Mouse (Mus musculus) midbrain, embryonic 12.5 days (tissue): ENCODE measurements around the gene Slc38a1. TPM values are rescaled to one million over a fixed set of nuclear protein-coding genes. Genes with fewer than 3 reads are reported as not detected.
A peak's percentile ranks its signal among the peaks of the same experiment; 100 is the strongest.

Experiments
- ATAC-seq: fragments of 200-750 bp; cut with Nextera tagmentation; 2 replicates; pipeline ENCODE4 v1.8.0; 2017; ENCODE audit warnings: low read depth, moderate TSS enrichment, moderate library complexity; ENCODE audit not compliant: low FRiP score
- H3K27ac ChIP-seq: fragments of 300-500 bp; sonication (generic); replicated peaks from 2 replicates; pipeline ENCODE4 v1.5.1; 2016; ENCODE audit warnings: mild to moderate bottlenecking
- H3K27me3 ChIP-seq: fragments of 300-500 bp; sonication (generic); 2 replicates; pipeline ENCODE4 v1.6.1; 2016; ENCODE audit warnings: mild to moderate bottlenecking
- H3K36me3 ChIP-seq: fragments of 300-500 bp; sonication (generic); 2 replicates; pipeline ENCODE4 v1.6.1; 2016
- H3K4me1 ChIP-seq: fragments of 300-500 bp; sonication (generic); 2 replicates; pipeline ENCODE4 v1.6.1; 2016
- H3K4me2 ChIP-seq: fragments of 300-500 bp; sonication (generic); replicated peaks from 2 replicates; pipeline ENCODE4 v1.6.1; 2016; ENCODE audit warnings: mild to moderate bottlenecking, moderate library complexity
- H3K4me3 ChIP-seq: fragments of 300-500 bp; sonication (generic); 2 replicates; pipeline ENCODE4 v1.5.1; 2016; ENCODE audit warnings: mild to moderate bottlenecking
- H3K9ac ChIP-seq: fragments of 300-500 bp; sonication (generic); replicated peaks from 2 replicates; pipeline ENCODE4 v1.6.1; 2016; ENCODE audit warnings: mild to moderate bottlenecking, moderate library complexity
- H3K9me3 ChIP-seq: fragments of 300-500 bp; sonication (generic); 2 replicates; pipeline ENCODE4 v1.6.1; 2016; ENCODE audit warnings: mild to moderate bottlenecking
- WGBS: fragments of 180-500 bp; shearing (Covaris S2); methylation state at CpG from one replicate; pipeline ENCODE4 v1.1.7; 2016; 5-methylcytosine and 5-hydroxymethylcytosine counted together
- polyA plus RNA-seq: library from polyadenylated mRNA; unstranded; fragments of >200 nt; fragmentation: Nextera tagmentation; extraction: Ambion mirVana; gene quantifications from 2 replicates; pipeline ENCODE4 v1.2.1, GENCODE M21; 2016

The Slc38a1 gene
- polyA plus RNA-seq, 1 experiment from 2014 or later, result 150 TPM

DNA sequence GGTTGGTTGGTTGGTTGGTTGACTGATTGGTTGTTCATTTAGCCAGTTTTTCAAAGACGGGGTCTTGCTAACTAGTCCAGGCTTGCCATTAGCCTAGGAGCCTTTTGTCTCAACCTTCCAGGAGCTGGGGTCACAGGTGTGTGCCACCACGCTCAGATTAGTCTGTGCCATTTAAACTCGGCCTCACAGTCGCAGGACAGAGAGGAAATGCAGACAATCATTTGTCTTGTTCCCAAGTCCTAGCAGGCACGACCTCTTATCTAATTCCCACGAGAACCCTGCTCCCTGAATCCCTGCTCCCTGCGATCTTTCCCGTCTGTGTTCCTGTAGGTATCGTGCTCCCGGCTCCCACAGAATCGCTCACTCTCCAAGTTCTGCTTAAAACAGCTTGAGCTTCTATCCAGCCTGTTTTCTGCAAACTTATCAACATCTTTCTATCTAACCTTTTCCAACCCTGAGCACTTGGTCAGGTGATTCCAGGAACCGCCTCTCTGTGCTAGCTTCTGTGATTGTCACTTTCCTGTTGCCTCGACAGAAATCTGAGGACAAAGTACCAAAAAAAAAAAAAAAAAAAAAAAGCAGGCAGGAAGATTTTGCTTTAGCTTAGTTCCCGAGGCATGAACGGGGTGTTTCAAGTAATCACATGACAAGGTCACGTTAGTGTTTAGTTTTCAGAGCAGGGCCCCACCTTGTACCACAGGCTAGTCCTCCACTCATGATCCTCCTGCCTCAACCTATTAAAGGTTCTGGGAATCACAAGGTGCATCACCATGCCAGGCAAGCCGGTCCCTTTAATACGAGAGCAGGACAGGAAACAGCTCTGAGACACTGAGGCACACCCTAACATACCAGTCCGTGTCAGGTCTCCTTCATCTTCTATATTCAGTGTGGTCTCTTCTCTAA is 36.4 kb upstream of the Slc38a1 start:
- H3K9me3 ChIP-seq, result no peaks in the 10 kb centered on the region
- H3K9ac ChIP-seq, result no peak overlapping the region
- 77% methylated on average over 19 of the region's 19 CpGs for WGBS
- H3K4me1 ChIP-seq, result no peaks in the 10 kb centered on the region
- no peak overlapping the region for H3K27ac ChIP-seq
- 0 out of 2 replicates have a peak, but pooled peaks cover 5% of the 10 kb centered on the region for H3K27me3 ChIP-seq
- H3K36me3 ChIP-seq, result no peaks in the 10 kb centered on the region
- no peak overlapping the region for H3K4me3 ChIP-seq
- H3K4me2 ChIP-seq, result no peak overlapping the region
- no peak for ATAC-seq

DNA sequence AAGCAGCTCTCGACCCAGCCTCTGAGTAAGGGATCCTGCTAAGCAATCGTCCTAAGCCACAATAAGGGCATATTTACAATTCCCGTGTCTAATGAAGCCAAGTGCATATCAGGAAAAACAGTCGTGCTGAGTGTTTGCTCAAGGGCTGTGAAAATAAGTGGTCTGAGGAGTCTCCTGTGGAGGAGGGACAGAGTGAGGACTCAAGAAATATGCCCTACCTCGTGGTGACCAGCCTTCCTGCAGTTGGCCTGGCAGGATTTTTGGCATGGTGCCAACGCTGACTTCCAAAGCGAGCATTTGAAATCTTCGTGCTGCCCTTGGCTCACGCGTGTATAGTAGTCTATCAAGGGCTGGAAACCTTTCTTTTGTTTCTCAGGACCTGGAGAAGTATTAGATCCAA is 33.8 kb upstream of the Slc38a1 start:
- H3K4me1 ChIP-seq, result no peaks in the 10 kb centered on the region
- H3K4me3 ChIP-seq, result no peak overlapping the region
- H3K9me3 ChIP-seq, result no peaks in the 10 kb centered on the region
- H3K27me3 ChIP-seq, result 0 out of 2 replicates have a peak, but pooled peaks cover 5% of the 10 kb centered on the region
- ATAC-seq, result no peak
- H3K27ac ChIP-seq, result no peak overlapping the region
- H3K9ac ChIP-seq, result no peak overlapping the region
- WGBS, result 66% methylated on average over 10 of the region's 10 CpGs
- H3K36me3 ChIP-seq, result no peaks in the 10 kb centered on the region
- H3K4me2 ChIP-seq, result no peak overlapping the region

DNA sequence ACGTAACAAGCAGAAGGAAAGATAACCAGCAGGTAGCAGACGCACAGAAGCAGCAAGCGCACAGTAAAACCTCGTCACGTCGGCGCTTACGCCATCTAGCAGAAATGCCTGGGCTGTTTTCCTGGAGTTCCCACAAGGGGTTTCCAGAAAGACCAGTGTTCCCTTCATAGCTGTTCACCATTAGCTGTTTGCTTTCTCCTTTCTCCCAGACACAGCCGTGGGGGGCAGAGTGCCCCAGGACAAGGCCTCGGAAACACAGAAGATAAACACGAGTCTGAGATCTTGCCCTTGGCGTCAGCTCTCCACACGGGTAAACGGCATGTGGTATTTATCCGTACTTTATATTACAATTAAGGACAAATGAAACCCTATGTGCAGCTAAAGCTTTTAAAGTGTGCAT is 33.0 kb upstream of the Slc38a1 start:
- Histone ChIP-seq H3K27ac (no peak overlapping the region), H3K36me3 (no peaks in the 10 kb centered on the region), H3K9ac (no peak overlapping the region), H3K9me3 (no peaks in the 10 kb centered on the region), H3K4me1 (no peaks in the 10 kb centered on the region), H3K27me3 (0 out of 2 replicates have a peak, but pooled peaks cover 5% of the 10 kb centered on the region), H3K4me2 (no peak overlapping the region), H3K4me3 (no peak overlapping the region)
- 87% methylated on average over 15 of the region's 15 CpGs for WGBS
- ATAC-seq, result no peak

DNA sequence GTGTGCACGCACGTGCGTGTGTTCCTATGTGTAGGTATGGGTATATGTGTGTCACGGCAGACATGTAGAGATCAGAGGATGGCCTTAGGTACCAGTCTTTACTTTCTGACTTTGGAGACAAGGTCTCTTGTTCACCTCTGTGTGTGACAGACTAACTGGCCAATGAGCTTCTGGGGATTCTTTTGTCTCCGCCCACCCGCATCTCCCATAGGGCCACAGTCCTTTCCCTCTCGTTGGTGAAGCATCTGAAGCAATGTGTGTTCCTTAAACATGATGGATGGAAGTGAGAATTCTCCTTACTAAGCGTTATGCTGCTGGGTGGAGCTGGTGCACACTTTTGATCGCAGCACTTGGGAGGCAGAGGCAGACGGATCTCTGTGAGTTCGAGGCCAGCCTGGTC is 32.3 kb upstream of the Slc38a1 start:
- 0 out of 2 replicates have a peak, but pooled peaks cover 3% of the 10 kb centered on the region for H3K27me3 ChIP-seq
- no peaks in the 10 kb centered on the region for H3K9me3 ChIP-seq
- H3K4me3 ChIP-seq, result no peak overlapping the region
- no peak overlapping the region for H3K9ac ChIP-seq
- no peak for ATAC-seq
- H3K4me1 ChIP-seq, result no peaks in the 10 kb centered on the region
- H3K4me2 ChIP-seq, result no peak overlapping the region
- H3K27ac ChIP-seq, result no peak overlapping the region
- 85% methylated on average over 11 of the region's 11 CpGs for WGBS
- no peaks in the 10 kb centered on the region for H3K36me3 ChIP-seq

DNA sequence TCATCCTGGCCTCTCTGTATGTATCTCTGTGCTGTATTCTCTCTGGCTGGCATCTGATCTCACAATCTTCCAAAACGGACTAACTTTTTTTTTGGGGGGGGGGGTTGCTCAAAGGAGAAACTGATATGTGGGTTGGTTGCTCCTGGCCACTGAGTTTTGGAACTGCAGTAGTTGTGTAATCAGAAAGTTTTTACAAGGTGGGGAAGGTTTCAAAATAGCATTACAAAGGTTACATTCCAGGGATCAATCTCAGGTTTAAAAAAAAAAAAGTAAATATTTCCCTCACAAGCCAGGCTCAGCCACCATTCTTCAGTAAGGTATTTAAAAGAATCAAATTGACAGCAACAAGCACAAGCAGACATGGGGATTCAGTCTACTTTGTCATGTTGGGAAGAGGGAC is 31.4 kb upstream of the Slc38a1 start:
- 54% methylated on average over 1 of the region's 1 CpGs for WGBS
- H3K9me3 ChIP-seq, result no peaks in the 10 kb centered on the region
- no peaks in the 10 kb centered on the region for H3K27me3 ChIP-seq
- no peak overlapping the region for H3K4me3 ChIP-seq
- no peaks in the 10 kb centered on the region for H3K4me1 ChIP-seq
- no peak for ATAC-seq
- H3K36me3 ChIP-seq, result no peaks in the 10 kb centered on the region
- no peak overlapping the region for H3K27ac ChIP-seq
- H3K9ac ChIP-seq, result no peak overlapping the region
- H3K4me2 ChIP-seq, result no peak overlapping the region

DNA sequence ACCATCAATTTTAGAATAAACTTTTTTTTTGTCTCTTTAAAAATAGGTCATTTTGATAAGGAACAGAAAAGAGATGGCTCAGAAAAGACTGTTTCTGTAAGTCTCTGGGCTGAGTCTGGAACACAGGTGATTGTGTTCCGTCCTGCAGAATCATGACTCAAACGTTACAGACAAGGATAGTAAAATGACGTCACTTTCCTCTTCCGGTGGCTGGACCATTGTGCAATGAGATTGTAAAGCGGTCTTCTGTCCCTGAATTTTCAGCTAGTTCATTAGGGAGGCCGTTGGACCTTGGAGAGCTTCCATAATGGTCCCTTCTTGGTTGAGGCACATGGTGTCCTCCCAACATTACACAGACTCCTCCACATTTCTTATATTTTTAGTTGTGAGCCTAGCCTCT is 27.0 kb upstream of the Slc38a1 start:
- 87% methylated on average over 6 of the region's 6 CpGs for WGBS
- no peaks in the 10 kb centered on the region for H3K27me3 ChIP-seq

DNA sequence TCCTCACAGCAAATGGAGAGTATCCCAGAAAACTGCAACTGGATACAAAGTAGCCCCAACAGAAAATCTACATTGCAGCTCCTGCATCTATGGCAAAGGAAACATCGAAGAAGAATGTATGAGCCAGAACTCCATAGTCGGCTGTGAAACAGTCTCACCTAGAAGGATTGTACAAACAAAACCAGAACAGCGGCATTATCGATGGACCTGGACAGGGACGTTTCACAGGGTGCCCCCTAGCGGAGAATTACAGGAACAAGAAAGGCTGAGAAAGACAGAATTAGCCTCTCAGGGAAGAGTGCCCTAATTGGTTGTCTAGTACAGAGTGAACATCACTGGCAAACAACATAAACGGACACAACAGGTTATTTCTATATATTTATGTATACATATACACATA is 23.9 kb upstream of the Slc38a1 start:
- 4% methylated on average over 7 of the region's 7 CpGs for WGBS
- Histone ChIP-seq H3K9me3 (no peaks in the 10 kb centered on the region), H3K27ac (no peak overlapping the region), H3K9ac (no peak overlapping the region), H3K27me3 (no peaks in the 10 kb centered on the region), H3K4me1 (no peaks in the 10 kb centered on the region), H3K36me3 (no peaks in the 10 kb centered on the region), H3K4me3 (no peak overlapping the region), H3K4me2 (peak overlapping the region; percentile 39)
- peak; percentile 47; the same call in 1 of the 2 replicates for ATAC-seq

More for the DNA sequence above, 27.0 kb upstream of the Slc38a1 start:
- no peak overlapping the region for H3K4me2 ChIP-seq
- H3K9me3 ChIP-seq, result no peaks in the 10 kb centered on the region
- no peak overlapping the region for H3K4me3 ChIP-seq
- ATAC-seq, result no peak
- H3K27ac ChIP-seq, result no peak overlapping the region
- no peaks in the 10 kb centered on the region for H3K4me1 ChIP-seq
- H3K36me3 ChIP-seq, result no peaks in the 10 kb centered on the region
- no peak overlapping the region for H3K9ac ChIP-seq

DNA sequence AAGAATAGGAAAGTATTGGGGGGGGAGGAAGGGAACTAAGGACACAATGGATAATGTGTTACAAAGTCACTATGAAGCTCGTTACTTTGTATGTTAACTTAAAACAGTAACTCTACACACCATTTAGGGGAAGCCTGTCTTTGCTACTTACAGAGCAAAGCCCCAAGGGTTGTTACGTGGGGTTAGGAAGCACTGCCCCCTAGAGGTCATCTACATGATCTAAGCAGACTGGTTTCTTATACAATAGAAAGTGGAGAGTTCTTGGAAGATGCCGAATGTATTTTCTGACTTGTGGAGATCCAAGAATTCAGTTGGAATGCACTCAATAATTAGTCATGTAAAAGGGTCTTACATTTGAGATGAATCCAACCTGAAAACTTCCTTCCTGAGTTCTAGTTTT is 23.2 kb upstream of the Slc38a1 start:
- H3K4me3 ChIP-seq, result no peak overlapping the region
- 0 out of 2 replicates have a peak, but pooled peaks cover 1% of the 10 kb centered on the region for H3K27me3 ChIP-seq
- H3K36me3 ChIP-seq, result no peaks in the 10 kb centered on the region
- peak; percentile 66; the same call in 1 of the 2 replicates for ATAC-seq
- H3K4me2 ChIP-seq, result no peak overlapping the region
- H3K9me3 ChIP-seq, result no peaks in the 10 kb centered on the region
- H3K27ac ChIP-seq, result no peak overlapping the region
- no peaks in the 10 kb centered on the region for H3K4me1 ChIP-seq
- 6% methylated on average over 3 of the region's 3 CpGs for WGBS
- H3K9ac ChIP-seq, result no peak overlapping the region

DNA sequence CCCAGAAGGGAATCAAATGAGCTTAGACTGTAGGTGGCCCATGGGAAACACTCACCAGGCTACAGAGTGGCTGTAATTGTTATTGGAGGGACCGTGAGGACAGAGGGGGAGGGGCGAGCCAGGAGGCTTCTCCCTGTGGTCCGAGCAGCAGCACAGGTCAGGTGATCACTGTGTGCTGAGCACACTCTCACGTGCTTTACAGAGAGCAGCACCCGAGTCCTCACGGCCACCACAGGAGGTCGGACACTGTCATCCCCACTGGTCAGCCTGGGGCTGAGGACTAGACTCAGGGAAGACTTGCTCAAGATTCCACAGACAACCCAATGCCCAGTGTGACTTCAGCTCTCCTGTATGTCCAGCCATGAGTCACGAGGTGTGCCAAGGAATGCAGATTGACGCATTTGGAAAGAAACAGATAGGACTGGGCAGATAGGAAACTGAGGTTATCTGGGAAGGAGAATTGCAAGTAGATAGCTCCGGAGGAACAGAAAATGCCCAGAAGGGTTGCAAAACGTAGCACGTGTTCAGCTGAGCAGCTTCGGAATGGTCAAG is 18.0 kb upstream of the Slc38a1 start:
- no peak overlapping the region for H3K9ac ChIP-seq
- H3K4me2 ChIP-seq, result no peak overlapping the region
- ATAC-seq, result no peak
- peaks cover 7% of the 10 kb centered on the region; the same call in 1 of the 2 replicates for H3K4me1 ChIP-seq
- peaks cover 7% of the 10 kb centered on the region; the same call in 1 of the 2 replicates for H3K27me3 ChIP-seq
- no peak overlapping the region for H3K4me3 ChIP-seq
- no peaks in the 10 kb centered on the region for H3K9me3 ChIP-seq
- H3K27ac ChIP-seq, result no peak overlapping the region
- 64% methylated on average over 13 of the region's 13 CpGs for WGBS
- H3K36me3 ChIP-seq, result no peaks in the 10 kb centered on the region

DNA sequence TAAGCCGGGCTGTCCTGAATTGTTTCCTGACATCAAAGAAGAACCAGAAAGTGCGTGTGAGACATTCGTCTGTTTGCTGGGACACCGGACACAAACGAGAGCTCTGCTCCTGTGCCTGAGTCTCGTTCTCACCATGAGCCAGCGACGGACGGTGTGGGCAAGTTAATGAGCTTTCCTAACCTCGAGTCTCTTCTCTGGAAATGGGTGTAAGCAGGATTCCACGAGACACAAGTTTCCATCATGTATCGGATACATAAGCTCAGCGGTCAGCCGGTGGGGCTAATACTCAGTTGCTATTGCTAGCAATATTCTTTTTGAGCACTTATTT is 15.5 kb upstream of the Slc38a1 start:
- H3K9ac ChIP-seq, result no peak overlapping the region
- no peak for ATAC-seq
- H3K4me1 ChIP-seq, result peaks cover 7% of the 10 kb centered on the region; the same call in 1 of the 2 replicates
- 70% methylated on average over 14 of the region's 14 CpGs for WGBS
- no peak overlapping the region for H3K4me3 ChIP-seq
- H3K27me3 ChIP-seq, result peaks cover 7% of the 10 kb centered on the region; the same call in 1 of the 2 replicates
- H3K9me3 ChIP-seq, result no peaks in the 10 kb centered on the region
- H3K27ac ChIP-seq, result no peak overlapping the region
- no peaks in the 10 kb centered on the region for H3K36me3 ChIP-seq
- H3K4me2 ChIP-seq, result no peak overlapping the region

DNA sequence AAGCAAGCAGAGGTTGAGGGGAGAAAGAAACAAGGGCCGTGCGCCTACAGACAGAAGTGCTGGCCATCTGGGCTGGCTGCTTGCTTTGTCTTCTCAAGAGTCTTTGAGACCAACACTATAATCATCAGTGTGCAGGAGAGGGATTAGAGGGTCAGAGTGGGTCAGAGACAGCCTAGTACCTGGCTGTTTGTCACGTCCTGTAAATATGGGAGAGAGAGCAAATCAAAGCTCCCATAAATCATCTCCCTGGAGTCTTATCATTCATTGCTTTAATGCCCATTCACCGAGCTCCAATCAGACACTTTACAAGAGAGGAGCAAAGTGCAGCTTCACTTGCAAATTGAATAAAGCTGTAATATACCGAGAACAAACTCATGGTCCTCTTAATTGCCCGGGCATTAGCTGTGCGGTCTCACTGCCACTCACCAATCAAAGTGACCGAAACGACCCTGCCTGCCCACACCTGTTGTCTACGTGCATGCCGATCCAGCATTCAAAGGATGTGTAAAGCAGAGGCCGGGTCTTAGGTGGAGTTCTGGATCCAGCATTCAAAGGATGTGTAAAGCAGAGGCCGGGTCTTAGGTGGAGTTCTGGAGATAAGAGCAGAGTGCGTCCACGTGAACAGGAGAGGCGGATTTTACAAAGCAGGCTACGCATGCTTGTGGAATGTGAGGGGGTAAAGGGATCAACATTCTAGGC is 15.0 kb upstream of the Slc38a1 start:
- Histone ChIP-seq H3K9ac (no peak overlapping the region), H3K27ac (no peak overlapping the region), H3K4me1 (peaks cover 7% of the 10 kb centered on the region; the same call in 1 of the 2 replicates), H3K27me3 (peaks cover 7% of the 10 kb centered on the region; the same call in 1 of the 2 replicates), H3K4me3 (no peak overlapping the region), H3K36me3 (no peaks in the 10 kb centered on the region), H3K4me2 (no peak overlapping the region), H3K9me3 (no peaks in the 10 kb centered on the region)
- WGBS, result 66% methylated on average over 17 of the region's 17 CpGs
- ATAC-seq, result no peak

DNA sequence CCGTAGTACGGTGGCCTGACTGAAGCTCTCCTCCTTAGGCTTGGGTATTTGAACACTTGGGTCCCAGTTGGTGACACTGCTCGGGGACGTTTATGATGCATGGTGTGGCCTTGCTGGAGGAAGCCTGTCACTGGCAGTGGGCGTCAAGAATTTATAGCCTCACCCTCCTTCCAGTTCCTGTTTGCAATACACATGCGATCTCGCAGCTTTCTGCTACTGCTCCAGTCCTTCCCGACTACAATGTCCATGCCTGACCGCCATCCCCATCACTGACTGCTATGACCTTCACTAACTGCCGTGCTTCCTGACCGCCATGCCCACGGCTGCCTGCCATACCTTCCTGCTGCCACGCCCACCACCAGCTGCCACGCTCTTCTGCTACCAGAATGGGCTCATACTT is 12.8 kb upstream of the Slc38a1 start:
- Histone ChIP-seq H3K27ac (no peak overlapping the region), H3K4me3 (no peak overlapping the region), H3K9ac (no peak overlapping the region), H3K4me1 (peaks cover 7% of the 10 kb centered on the region; the same call in 1 of the 2 replicates), H3K9me3 (no peaks in the 10 kb centered on the region), H3K27me3 (0 out of 2 replicates have a peak, but pooled peaks cover 3% of the 10 kb centered on the region), H3K4me2 (no peak overlapping the region), H3K36me3 (no peaks in the 10 kb centered on the region)
- ATAC-seq, result no peak
- WGBS, result 95% methylated on average over 14 of the region's 14 CpGs
